Mouse (Mus musculus) layer of hippocampus, postnatal 10 days (tissue): ENCODE data around the gene Med20. TPM values are rescaled to one million over a fixed set of nuclear protein-coding genes. Genes with fewer than 3 reads are reported as not detected.
"Not testable (repeated sequence)": the region's sequence is repeated elsewhere in the genome, so short reads cannot be mapped to it uniquely, and the experiment has no call there.

Experiments
- DNase-seq, 2 experiments: peaks; one replicate each; pipeline ENCODE4 v3.0.0; 2021; ENCODE audit warnings: low spot score in 2 of 2
- total RNA-seq, 2 experiments: library from RNA; stranded (reverse); gene quantifications; 2 replicates each; pipeline ENCODE4 v1.2.3; 2021

Med20 gene
- total RNA-seq, 2 experiments from 2014 or later: 23.9 to 24.8 TPM

DNA sequence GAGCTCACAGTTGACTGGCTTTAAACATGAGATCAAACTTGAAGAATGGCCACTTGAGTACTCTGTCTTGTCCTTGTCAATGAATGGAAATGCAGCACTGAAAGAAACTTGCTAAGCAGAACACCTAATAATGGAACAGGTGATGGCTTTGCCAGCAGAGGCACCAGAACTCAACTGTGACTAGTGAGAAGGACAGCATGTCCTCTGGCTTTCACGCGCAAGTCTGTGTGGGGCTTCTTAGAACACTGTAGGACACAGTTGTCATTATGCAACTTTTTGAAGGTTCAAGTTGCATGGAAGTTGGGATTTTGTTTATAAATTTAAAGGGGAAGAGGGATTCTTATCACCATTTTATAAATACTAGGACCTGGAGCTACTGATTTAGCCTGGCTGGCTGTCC is 13.7 kb downstream of the Med20 start:
- DNase-seq: no peak

DNA sequence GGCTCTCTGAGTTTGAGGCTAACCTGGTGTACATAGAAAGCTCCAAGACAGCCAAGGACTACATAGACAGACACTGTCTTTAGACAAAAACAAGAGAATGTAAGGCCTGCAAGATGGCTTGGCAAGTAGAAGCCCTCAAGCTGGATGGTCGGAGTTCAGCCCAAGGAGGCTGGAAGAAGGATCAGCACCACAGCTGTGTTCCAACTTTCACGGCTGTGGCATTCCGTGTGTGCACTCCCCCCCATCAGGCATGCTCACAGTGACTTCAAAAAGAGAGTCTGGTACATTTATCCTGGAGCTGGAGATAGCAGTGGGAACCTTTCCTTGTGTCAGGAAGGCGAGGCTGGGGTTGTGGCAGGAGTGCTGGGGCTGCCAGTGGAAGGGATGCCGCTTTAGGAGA is 14.6 kb downstream of the Med20 start:
- DNase-seq: no peak

DNA sequence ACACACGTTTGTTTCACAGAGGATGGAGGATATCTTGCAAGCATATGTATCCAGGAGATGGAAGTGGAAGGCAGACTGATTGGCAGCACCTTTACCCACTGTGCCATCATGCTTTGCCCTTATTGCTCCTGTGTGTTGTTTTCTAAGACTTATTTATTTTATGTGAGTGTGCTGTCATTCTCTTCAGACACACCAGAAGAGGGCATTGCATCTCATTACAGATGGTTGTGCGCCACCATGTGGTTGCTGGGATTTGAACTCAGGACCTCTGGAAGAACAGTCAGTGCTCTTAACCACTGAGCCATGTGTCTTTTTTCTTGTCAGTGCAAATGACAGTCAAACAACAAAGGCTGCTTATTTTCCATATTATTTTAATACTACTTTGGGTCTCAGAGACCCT is 16.4 kb downstream of the Med20 start:
- no peak for DNase-seq

DNA sequence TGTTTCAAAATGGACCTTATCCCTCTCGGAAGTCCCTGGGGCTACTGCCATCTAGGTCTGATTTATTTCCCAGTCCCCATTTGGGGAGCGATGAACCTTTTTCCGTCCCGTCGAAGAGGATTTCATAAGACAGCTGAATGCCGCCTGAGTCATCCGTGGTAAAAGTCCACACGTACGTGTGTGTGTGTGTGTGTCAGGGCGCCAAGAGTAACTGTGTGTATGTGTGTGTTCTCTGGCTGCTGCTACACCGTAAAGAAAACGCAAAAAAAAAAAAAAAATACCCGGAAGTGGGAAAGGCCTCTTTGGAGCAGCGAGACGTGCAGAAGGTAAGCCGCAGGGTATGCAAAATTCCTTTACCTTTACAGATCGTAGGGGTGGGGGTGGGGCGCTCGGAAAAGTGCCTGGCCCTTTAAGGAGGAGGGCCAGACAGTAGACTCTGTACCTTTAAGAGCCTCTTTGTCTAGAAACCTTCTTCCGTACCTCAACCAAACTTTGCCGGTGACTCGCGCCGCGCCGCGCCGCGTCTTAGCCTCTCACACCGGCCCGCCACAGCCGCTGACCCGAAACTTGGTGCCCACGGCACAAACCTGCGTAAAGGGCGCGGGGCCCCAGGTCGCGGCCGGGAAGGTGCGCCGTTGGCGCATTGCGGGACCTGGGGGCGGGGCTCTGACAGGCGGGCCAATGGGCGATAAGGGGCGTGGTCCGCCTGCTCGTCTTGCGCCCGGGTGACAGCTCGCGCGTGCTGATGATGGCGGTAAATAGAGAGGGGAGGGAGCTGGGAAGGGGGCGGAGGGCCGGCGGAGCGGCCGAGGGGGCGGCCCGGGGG is 17.7 kb downstream of the Med20 start:
- DNase-seq: peak; percentile 92 to 95

DNA sequence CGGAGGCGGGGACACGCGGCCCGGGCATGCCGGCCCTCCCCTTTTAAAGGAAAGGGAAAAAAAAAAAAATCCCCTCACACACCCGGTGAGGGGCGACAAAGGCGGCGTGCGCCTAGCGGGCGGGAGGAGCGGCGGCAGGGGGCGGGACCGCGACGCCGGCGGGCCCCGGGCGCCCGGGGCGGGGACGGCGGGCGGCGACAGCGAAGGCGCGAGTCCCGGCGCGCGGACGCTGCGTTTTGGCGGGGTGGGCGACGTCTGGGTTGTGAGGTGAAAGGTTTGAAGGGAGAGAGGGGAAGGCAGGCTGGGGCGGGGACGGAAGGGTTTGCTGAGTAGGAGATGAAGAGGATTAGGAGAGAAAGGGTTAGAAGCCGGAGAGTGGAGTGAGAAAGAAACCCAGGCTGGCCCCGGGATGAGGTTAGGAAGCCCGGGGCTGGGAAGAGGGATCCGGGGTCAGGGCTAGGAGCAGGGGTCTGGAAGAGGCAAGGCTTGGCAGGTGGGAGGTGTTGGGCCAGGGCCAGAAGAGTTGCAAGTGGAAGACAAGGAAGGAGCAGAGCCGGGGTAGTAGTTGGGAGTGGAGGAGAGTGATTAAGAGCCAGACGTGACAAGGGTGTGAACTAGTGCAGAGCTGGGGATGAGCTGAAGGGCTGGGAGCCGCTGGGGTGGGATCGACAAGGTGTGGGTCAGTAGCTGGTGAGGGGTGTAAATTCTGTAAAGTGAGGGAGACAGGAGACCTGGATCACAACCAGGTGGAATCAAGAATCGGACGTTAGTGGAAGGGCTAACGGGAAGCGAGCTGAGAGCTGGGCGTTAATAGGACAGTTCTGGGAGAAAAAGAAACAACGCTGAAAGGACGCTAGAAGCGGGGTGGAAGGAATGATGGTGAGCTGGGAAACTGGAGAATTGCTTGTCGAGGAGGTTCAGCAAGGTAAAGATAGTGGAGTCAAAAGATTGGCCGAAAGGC is 18.6 kb downstream of the Med20 start:
- DNase-seq: peak; percentile 48 to 66

DNA sequence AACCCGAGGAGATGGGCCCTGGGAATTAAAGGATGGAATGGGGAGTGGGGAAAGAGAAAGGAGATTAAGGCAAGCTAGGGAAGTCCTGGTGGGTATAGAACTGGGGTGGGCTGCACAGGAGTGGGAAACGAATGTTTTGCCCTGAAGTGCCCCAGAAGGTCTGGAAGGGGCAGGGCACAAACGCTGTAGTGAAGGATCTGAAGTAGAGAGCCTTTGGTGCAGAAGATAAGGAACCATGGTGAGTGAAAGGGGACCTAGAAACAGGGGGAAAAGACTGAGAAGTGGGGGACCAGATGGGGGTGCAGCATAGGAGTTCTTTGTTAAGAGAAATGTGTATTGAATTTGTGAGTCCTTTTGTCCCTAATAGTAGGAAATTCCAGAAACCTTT is 19.3 kb downstream of the Med20 start, which contains the start of gene Usp49:
Usp49 (plus strand) TSS at position 13 of the 388 bp plus-strand sequence.
- DNase-seq: no peak

DNA sequence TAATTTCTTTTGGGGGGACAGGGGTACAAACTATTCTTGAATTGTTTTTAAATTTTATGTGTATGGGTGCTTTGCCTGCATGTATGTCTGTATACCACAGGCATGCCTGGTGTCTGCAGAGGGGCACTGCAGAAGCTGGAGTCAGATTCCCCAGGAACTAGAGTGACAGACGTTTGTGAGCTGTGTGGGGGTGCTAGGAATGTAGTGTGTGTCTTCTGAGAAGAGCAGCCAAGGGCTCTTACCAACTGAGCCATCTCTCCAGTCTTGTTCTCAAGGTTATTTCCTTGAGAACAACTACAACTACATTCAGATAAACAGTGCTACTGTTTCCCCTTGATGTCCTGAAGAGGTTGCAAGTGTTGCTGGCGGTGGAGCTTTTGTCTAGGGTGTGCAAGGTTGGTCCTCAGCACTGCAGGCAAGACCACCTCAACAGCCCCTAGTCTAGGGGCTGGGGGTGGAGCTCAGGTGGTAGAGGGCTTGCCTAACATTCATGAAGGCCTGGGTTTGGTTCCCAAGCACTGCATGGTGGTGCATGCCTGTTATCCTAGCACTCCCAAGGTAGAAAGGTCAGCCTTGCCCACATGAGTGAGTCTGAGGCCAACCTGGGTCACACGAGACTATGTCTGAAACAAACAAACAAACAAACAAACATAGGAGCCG is 20.9 kb downstream of the Med20 start:
- no peak for DNase-seq

DNA sequence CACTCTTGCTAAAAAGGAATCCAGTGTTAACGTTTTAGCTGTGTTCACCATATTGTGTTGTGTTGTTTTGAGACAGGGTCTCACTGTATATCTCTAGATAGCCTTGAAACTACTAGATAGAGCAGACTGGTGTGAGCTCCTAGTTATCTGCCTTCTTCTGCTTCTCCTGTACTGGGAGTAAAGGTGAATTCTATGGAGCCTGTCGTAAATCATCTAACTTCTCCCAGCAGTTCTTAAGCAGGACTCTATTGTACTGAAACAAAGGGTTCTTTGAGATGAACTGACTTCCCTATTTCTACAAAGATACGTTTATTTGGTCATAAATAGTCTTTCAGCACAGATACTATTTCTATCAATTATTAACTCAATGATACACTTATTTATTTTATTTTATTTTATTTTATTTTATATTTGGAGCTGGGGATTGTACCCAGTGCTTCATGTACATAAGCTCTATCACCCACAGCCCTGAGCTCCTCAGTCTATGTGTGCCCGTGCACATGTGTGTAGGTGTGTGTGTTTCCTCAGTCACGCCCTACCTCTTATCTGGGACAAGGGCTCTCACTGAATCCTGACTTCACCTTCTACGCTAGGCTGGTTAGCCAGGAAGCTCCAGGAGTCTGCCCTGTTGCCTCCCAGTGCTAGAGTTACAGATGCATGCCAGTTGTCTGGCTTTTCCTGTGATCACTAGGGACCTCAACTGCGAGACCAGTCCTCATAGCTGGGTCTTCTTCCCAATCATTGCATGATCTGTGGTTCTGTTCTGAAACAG is 22.8 kb downstream of the Med20 start:
- DNase-seq: no peak

DNA sequence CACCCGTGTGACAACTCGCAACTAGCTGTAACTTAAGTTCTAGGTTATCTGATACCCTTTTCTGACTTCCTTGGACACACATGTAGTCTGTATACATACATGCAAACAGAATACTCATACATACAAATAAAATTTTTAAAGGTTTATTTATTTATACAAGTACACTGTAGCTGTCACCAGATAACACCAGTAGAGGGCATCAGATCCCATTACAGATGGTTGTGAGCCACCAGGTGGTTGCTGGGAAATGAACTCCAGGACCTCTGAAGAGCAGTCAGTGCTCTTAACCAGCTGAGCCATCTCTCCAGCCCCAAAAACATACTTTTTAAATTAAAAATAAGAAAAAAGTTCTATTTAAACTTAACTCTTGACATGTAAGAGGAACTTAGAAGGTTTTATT is 31.6 kb downstream of the Med20 start:
- DNase-seq: no peak

DNA sequence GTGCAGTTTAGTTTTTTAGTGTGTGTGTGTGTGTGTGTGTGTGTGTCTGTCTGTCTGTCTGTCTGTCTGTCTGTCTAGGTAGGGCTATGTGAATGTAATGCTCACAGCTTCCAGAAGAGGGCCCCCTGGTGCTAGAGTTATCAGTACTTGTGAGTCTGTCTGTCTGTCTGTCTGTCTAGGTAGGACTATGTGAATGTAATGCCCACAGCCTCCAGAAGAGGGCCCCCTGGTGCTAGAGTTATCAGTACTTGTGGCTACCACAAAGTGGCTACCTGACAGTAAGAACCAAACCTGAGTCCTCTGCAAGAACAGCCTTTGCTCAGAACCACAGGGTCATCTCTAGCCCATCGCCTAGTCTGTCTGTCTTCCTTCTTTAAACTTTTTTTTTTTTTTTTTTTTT is 35.3 kb downstream of the Med20 start:
- peak; percentile 69 to 70 for DNase-seq

DNA sequence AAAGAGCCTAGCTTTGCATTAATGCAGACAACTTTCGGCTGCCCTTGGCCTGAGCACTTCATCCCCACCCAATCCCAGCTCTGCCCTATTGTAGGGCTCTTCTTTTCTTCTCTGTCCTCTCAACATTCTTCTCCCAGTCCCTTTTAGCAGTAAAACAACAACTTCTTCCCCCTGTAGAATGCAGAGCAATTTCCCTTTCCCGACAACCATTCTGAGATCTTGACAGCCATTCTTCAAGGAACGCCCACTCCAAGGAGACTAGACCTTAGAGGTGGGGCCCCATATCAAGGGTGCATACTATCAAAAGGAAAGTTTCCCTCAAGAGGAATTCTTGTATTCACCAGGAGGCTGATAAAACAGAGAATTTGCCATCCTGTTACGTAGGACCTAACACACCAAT is 37.6 kb downstream of the Med20 start:
- DNase-seq: no peak

DNA sequence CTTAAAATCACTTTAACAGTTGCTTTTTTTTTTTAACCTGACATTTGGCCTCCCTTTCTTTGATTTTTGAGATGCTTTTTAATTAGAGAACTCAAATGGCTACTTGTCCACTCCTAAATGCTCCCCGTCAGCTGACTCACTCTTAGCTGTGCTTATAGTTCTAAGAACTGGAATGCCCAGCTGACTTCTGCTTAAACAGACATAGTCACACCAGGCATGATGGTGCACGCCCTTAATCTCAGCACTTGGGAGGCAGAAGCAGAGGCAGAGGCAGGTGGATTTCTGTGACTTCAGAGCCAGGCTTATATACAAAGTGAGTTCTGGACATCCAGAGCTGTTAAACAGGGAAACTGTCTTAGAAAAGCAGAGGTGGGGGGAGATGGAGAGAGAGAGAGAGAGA is 40.6 kb downstream of the Med20 start:
- DNase-seq: no peak

DNA sequence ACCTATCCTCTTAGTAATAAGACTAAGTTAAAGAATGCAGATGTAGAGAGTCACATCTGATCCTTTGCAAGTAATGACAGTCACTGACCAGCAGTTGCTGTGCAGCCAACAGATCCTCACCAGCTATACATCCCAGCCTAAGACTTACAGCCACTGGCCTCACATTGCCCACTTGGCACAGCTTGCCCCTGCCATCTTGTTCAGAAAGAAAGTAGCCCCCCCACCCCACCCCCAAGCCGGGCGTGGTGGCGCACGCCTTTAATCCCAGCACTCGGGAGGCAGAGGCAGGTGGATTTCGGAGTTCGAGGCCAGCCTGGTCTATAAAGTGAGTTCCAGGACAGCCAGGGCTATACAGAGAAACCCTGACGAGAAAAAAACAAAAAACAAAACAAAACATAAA is 43.0 kb downstream of the Med20 start:
- DNase-seq: not testable (repeated sequence)

DNA sequence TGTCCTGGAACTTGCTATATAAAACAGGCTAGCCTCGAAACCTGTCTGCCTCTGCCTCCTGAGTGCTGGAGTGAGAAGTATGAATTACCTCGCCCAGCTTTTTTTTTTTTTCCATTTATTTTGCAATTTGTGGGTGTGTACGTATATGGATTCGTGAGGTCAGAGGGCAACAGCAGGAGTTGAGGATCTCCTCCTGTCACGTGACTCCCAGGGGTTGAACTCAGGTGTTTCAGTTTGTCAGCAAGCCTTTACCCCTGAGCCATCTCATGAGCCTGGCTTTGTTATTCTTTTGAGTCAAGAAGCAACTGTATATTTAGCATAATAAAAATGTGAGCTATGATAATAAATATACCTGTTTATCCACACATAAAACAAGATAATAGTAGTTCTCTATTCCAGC is 44.3 kb downstream of the Med20 start:
- DNase-seq: no peak

DNA sequence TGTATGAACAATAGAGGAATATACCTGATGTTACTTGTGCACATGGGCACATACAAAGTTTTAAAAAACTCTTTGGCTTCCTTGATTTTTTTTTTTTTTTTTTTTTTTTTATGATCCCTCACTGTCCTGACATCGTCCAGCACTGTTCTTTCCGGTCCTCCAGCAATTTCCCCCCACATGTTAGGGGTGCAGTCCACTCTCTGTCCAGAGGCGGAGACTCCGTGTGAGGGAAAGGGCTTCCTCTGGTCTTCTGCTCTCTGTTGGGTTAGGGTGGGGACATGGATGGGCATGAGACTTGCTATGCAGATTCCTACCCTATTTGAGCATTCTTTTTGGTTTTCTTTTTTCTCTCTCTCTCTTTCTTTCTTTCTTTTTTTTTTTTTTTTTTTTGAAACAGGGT is 46.5 kb downstream of the Med20 start:
- DNase-seq: no peak

DNA sequence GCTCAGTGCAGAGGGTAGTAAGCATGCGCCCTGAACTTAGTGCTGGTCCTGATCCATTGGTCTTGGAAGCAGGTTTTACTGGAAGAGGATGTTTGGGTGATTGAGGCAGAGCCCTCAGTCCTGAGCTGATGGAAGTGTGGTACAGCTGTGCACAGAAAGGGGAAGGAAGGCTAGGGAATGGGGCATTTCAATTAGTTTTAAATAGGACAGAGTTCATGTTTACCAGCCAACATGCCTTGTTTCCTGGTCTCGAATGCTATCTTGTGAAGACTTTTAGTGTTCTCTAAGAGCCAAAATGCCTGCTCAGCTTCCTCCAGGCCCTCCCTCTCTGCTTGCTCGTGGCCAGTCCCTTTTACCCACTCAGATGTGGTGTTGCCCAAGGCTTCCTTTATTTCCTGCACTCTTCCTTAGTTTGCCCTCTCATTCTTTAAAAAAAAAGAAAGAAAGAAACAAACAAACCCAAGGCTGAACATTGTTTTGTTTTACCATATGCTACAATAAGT is 47.4 kb downstream of the Med20 start:
- no peak for DNase-seq

DNA sequence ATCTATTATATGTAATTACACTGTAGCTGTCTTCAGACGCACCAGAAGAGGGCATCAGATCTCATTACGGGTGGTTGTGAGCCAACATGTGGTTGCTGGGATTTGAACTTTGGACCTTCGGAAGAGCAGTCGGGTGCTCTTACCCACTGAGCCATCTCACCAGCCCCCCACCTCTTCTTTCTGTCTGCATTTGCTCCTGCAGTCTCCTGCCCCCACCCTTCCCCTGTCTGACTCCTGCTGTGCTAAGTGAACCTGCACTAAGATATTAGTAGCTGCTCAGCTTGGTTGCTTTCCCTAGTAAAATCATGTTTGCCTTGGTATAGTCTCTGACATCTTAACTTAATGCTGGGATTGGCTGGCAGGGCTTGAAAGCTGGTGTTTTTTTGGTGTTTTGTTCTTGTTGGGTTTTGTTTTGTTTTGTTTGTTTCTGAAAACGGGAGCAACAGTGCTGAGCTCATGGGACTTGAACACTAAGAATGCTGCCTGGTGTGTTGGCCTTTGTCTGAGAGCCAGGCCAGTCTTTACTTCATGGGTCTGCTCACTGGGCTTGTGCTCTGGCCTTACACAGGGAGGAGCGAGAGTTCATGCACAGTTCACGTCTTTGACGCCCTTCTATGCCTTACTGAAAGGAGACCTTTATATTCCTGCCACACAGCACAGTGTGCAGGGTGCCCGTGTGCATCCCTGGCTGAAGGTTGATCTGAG is 51.8 kb downstream of the Med20 start:
- DNase-seq: no peak

DNA sequence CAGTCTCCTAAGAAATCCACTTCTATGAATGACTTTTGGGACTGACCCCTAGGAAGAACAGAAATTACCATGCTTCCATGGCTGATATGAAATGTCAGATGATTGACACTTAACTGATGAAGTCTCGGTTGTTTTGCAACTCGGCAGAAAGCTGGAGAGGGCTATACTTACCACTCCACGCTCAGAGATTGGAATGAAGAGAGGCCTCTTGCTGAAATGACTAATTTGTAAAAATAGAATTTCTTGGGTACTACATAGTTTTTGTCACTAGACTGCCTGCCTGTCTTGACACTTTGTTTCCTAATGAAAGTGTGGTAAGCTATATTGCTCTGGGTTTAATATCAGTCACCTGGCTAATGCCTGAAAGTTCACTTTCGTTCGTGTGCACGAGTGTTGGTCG is 53.1 kb downstream of the Med20 start:
- no peak for DNase-seq

DNA sequence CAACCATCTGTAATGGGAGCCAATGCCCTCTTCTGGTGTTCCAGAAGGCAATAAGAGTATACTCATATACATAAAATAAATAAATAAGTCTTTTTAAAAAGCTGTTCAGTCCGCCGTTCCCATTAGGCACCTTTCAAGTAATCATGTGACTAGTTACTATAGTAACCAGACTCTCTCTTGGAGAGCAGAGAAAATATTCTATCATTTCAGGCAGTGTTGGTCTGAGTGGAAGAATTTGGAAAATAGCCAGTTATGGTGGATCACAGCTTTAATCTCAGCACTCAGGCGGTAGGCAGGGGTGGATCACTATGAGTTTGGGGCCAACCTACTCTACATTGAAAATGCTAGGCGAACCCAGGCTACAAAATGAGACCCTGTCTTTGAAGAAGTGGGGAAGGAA is 57.8 kb downstream of the Med20 start:
- no peak for DNase-seq

DNA sequence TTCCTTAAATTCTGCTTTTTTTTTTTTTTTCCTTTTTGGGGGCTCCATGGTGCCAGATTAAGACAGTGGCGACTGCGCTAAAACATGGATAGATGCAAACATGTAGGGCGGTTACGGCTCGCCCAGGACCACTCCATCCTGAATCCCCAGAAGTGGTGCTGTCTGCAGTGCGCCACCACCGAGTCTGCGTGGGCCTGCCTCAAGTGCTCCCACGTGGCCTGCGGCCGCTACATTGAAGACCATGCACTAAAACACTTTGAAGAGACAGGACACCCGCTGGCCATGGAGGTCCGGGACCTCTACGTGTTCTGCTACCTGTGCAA is 60.6 kb downstream of the Med20 start:
- DNase-seq: no peak
